Mouse (Mus musculus): Measurements from ENCODE around the gene Asic3.
"Not testable (repeated sequence)": the region's sequence is repeated elsewhere in the genome, so short reads cannot be mapped to it uniquely, and the experiment has no call there.

Asic3 gene

DNA sequence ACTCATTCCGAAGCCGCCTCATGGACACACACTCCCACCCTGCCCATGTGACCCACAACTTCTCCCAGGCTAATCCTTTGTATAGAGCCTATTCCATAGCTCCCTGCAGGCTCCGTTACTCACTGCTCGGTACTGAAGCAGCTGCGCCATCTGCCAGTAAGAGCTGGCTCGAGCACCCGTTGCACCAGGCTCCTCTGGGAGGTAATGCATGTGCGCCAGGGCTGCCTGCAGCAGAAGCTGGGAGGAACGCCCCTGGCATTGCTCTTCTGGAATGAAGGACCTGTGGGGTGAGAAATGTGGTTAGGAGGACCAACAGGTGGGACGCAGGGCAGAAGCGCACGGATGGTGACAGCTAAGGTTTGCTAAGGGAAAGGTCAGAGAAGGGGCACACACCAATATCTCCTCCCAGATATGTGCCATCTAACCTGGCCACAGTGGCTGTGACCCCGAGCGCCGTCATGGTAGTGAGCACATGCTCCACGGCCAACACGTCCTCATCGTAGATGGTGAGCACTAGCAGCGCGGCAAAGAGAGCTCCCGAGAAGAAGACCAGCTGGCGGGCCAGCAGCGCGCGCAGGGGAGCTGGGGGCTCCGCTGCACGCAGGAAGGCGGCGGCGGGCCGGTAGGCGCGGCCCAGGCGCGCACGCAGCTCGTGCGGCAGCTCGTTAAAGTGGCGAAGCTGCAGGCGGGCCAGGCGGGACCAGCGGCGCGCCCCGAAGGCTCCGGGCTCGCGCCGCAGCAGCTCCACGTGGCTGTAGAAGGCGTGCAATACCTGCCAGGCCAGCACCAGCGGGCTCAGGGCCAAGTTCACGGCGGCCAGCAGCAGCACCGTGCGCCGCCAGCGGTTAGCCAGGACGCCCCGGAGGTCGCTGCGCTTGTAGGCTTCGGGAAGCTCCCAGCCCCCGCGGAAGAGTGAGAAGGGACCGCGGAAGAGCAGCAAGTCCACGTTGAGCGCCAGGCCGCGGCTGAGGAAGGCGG is 25.6 kb upstream of the Asic3 start:
- ATAC-seq (ENCODE audit: insufficient number of reproducible peaks, low FRiP score, low TSS enrichment), result no peak

DNA sequence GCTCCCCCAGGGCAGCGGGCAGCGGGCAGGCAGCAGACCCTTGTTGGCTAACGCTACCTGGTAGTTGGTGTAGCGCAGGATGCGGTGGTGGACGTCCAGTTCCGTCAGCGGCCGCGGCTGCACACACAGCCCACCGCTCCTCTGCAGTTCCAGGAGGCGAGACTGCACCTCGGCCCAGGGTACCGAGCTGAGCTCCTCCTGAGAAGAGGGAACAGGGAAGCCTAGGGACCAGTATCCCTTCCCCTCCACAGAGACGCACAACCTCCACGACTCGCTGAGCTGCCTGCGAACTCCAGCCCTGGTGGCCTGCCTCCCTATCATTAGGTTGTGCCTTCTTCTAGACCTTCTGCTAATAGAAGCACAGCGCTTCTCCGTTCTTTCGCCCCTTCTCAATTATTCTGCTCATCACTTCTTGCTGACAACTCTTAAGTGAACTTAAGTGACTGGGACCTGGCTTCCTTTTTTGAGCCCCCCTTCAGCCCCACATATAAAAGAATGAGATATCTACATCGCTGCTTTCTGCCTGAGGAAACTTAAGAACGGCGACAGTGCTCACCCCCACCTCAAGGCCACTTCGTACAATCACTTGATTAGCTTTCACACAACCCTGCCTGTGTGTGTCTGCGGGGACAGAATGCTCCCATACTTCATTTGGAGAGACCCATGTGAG is 24.8 kb upstream of the Asic3 start:
- ATAC-seq (ENCODE audit: insufficient number of reproducible peaks, low FRiP score, low TSS enrichment), result no peak

DNA sequence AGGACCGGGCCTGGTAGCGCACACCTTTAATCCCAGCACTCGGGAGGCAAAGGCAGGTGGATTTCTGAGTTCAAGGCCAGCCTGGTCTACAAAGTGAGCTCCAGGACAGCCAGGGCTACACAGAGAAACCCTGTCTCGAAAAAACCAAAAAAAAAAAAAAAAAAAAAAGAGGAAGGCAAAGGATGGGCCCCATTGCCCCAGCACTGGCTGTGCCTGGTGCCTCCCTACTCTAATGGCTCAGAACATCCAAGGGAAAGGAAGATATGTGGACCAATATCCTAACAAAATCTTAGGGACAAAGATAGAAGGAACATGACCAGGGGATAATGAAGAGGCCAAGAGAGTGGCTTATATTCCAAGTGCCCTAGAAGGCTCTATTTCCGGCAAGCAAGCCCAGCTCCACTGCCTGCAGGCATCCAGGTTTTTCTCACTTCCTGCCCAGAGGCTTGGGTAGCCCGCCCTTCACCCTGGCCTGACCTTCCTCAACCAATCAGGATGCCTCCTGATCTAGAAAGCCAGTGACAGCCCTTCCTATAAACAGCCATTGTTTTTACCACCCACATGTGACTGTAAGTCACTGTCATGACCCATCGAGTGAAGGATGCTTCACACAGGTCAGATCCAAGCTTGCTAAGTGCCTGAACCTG is 24.1 kb upstream of the Asic3 start:
- no peak for ATAC-seq (ENCODE audit: insufficient number of reproducible peaks, low FRiP score, low TSS enrichment)

DNA sequence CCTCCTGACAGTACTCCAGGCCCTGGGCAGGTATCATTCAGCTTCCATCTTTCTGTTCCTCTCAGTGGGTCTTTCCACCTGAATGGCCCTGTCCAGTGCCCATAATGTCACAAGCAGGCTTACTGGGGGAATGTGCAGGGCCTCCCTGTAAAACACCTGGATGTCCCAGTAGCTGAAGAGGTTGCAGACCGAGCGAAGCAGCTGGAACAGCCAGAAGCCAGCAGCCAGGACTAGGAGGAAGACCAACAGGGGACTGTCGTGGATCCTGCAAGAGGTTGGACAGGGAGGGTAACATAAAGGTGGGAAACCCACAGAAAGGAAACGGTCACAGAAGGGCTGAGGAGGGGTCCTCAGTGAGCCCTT is 23.6 kb upstream of the Asic3 start:
- ATAC-seq (ENCODE audit: insufficient number of reproducible peaks, low FRiP score, low TSS enrichment), result no peak

DNA sequence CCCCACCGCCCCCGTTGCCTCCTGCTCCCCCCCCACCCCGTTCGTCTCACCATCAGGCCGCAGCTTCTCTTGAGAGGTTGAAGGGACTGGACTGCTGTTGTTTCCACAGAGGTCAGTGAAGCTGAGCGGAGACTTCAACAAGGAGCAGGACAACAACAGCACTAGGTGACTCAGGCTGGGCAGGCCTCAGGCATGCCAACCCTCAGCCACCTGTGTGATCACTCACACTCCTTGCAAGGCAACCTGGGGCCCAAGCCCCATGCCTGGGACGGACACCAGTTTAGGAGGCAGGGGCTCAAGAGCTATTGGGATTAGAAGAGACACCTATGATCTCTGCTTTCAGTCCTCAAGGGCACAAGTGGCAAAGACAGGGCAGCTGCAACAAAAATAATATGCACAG is 21.3 kb upstream of the Asic3 start, which contains the start of gene Atg9b:
Gene Atg9b, minus strand, starts transcription at position 280 of the 400 bp plus-strand sequence.
- ATAC-seq (ENCODE audit: insufficient number of reproducible peaks, low FRiP score, low TSS enrichment), result no peak

DNA sequence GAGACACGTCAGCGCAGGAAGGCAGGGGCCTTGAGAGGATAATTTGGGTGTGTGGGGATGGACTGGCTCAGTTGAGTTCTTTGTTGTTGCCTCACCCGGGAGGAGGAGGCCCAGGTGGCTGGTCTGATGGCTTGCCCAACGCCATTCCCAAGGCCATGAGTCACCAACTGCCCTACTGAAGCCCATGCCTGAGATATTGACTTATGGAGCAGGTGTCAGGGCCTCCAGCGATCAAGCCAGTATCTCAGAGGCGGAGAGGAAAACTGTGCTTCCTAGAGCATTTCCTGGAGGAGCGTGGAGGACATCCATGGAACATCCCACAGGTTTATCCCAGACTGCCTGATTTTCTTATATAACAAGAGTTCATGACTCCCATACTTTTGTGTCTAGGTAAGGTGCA is 20.5 kb upstream of the Asic3 start:
- ATAC-seq (ENCODE audit: insufficient number of reproducible peaks, low FRiP score, low TSS enrichment), result no peak

DNA sequence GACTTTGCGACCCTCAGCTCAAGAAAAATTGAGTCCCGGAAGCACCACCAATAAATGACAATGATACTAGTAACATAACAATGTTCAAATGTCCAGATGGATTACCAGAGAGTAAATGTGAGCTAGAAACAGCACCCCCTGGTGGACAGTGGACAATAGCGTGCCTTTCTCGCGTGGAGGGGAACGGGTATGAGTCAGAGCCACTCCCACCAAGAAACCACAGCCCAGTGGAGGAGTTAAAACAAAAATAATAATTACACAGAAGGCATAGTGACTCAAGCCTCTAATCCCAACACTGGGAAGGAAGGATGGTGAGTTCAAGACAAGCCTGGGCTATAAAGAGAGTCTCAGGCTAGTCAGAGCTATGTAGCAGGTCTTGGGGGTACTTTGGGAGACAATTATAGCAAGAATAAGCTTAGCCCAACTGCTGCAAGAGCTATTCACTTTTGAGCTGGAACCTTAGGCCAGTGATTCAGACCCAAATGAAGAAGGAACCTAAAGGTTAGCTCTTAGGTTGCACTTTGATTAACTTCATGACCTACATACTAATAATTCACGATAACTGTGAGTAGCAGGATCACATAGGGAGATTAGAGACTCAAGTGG is 19.7 kb upstream of the Asic3 start, which contains the start of gene Abcb8:
Gene Abcb8, plus strand, starts transcription at position 272 of the 606 bp plus-strand sequence.
- ATAC-seq (ENCODE audit: insufficient number of reproducible peaks, low FRiP score, low TSS enrichment), result no peak

DNA sequence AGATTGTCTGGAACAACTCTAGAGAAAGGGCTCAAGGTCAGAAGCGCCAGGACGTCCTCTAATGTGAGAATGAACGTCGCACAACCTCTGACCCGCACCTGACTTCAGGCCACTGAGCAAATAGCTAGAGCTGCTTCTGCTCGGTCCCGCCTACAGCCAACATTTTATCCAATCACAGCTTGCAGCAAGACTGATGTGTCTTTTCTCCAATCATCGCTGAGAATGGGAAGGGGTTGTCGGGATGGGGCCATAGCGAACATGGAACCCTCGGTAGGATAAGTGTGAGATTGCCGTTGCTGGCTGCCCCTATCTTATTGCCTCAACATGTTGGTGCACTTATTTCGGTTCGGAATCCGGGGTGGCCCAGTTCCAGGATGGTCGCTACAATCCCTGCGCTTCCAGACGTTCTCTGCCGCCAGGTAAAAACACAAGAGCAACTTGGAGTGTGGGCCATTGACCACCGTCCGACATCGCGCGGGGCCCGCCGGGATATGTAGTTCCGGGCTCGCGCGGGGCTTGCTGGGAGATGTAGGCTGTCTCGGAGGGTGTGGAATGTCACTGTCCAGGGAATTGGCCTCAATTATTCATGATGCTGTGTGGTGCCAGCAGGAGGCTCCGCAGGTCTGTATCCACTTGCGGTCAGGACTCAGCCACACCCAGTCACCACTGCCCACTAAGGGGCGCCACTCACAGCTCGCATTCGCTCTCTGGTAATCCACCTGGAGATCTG is 18.9 kb upstream of the Asic3 start:
- peak; percentile 93 for ATAC-seq (ENCODE audit: insufficient number of reproducible peaks, low FRiP score, low TSS enrichment)

DNA sequence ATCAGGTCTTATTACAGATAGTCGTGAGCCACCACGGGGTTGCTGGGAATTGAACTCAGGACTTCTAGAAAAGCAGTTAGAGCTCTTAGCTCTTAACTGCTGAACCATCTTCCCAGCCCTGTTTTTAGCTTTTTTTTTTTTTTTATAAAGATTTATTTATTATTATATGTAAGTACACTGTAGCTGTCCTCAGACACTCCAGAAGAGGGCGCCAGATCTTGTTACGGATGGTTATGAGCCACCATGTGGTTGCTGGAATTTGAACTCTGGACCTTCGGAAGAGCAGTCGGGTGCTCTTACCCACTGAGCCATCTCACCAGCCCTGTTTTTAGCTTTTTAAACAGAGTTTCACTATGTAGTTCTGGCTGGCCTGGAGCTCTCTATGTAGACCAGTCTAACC is 16.9 kb upstream of the Asic3 start:
- not testable (repeated sequence) for ATAC-seq (ENCODE audit: insufficient number of reproducible peaks, low FRiP score, low TSS enrichment)

DNA sequence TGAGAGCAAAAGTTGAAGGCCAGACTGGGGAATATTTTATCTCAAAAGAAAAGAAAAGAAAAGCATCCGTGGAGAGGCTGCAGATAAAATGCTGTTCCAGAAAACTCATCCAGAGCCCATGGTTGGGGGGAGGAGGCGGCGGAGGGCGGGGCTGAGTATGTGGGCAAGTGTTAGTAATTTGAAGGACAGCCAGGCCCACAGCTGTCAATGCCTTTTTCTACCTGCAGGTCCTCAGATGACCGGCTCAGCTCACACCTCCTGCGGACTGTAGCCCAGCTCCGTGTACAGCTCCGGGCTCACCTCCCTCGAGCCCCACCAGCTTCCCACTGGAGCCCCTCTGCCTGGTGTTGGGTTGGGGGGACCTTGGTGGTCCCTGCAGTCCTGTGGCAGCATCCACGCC is 13.5 kb upstream of the Asic3 start:
- no peak for ATAC-seq (ENCODE audit: insufficient number of reproducible peaks, low FRiP score, low TSS enrichment)

DNA sequence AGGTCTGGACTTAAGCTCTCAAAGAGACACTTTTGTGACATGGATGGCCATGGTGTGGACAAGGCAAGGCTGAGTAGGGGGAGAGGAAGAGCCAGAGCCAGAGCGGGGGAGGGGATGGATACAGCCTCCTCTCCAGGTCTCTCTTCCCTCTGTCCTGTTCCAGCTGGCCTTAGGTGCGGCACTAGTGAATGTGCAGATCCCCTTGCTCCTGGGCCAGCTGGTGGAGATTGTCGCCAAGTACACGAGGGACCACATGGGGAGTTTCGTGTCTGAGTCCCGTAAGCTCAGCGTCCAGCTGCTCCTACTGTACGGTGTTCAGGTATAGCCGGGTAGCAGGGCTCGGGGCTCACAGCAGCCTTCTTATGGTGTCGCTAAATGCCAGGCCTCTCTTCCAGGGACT is 12.8 kb upstream of the Asic3 start:
- ATAC-seq (ENCODE audit: insufficient number of reproducible peaks, low FRiP score, low TSS enrichment), result no peak

DNA sequence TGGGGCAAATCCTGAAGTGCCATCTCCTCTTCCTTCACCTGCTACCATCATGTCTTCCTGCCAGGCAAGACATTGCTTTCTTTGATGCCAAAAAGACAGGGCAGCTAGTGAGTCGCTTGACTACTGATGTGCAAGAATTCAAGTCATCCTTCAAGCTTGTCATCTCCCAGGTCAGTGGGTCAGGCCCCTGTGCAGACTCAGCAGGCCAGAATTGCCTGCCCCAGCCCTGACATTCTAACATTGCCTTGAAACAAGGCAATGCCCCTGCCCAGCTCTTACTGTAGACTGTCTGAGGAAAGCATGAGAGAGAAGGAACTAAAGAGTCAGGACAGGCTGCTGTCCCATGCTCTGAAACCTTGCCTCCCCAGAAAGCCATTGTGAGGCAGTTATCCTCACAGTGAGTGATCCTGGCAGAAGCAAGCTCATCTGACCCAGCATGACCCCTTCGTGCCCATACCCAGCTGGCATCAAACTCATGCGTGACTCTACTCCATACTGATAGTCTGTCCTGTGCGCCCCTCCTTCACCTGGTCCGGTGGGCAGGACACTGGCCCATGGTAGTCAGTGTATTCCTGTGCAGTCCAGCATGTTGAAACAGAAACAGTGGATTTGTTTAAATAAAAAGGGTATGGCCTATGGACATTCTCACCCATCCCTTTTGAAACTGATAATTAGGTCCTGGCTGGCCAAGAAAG is 12.1 kb upstream of the Asic3 start:
- ATAC-seq (ENCODE audit: insufficient number of reproducible peaks, low FRiP score, low TSS enrichment), result no peak

DNA sequence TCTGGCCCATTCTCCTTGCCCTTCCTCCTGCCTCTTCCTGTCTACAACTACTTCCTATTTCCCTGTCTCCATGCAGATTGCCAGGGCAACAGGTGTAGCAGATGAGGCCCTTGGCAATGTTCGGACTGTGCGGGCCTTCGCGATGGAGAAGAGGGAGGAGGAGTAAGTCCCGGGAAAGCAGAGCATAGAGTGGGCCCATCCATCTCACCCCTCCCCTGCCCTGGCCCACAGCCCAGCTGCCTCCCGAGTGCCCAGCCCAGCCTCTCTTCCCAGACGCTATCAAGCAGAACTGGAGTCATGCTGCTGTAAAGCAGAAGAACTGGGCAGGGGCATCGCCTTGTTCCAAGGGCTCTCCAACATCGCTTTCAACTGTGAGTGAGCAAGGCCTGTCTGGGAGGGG is 11.2 kb upstream of the Asic3 start:
- ATAC-seq (ENCODE audit: insufficient number of reproducible peaks, low FRiP score, low TSS enrichment), result no peak

DNA sequence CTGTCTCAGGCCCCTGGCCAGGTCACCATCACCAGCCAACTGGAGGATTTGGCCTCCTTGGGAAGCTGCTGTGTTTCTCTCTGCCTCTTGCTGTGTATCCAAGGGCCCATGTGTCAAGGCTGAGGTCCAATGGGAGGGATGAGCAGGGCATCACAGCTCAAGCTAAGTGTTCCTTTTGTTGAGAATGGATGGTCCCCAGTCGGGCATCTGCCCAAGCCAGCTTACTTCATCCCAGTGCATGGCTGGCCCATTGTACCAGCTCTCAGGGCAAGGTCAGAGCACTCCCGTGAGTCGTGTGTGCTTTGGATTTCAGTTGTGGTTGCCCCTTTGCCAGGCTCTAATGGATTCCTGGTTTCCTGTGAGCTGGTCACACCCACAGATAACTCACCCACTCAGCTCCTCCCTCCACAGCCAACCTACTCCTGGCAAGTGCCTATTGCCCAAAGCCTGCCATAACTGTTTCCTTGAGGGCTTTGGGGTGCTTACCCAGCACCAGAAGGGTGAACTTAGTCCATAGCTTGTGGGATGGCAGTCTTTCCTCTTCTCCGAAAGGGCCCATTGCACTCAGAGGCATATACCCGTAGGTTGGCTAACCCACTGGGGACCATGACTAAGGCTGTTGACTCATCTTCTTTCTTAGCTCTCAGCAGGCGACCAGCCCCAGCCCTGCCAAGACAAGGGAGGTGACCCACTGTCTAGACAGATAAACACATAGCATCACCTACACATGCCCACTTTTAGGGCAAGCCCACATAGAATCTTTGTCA is 8.4 kb upstream of the Asic3 start:
- no peak for ATAC-seq (ENCODE audit: insufficient number of reproducible peaks, low FRiP score, low TSS enrichment)

DNA sequence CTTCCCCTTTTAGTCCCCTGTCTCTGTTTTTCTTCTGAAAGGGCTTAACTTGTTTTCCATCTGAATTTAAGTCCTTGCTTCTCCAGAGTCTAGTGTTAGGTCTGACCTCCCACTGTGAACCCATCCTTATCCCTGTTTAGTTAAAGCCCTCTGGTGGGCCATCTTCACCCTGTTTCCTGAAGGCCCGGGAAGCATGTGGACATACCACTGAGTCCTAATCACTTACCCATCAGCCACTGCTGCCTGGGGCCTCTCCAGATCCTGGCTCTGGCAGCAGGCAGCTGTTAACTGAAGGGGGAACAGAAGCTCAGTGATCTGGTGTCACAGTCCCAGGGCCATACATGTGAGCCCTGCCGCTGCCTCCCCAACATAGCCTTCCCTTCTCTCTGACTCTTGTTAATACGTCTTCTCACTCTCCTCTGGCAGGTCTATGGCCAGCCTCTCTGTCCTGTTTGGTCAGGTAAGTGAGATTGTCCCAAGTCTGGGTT is 7.8 kb upstream of the Asic3 start:
- no peak for ATAC-seq (ENCODE audit: insufficient number of reproducible peaks, low FRiP score, low TSS enrichment)

DNA sequence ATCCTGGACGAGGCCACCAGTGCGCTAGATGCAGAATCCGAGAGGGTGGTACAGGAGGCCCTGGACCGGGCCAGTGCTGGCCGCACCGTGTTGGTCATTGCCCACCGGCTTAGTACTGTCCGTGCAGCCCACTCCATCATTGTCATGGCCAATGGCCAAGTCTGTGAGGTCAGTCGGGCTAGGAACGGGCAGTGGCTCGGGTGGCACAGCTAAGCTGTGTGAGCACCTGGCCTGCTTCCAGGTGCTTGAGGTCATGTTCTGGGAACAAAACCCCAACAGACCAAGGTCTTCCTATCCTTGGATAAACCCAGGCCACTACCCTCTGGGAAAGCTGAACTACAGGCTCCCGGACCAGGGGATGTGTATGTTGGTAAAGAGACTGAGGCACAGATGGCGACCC is 4.5 kb upstream of the Asic3 start:
- ATAC-seq (ENCODE audit: insufficient number of reproducible peaks, low FRiP score, low TSS enrichment), result no peak

DNA sequence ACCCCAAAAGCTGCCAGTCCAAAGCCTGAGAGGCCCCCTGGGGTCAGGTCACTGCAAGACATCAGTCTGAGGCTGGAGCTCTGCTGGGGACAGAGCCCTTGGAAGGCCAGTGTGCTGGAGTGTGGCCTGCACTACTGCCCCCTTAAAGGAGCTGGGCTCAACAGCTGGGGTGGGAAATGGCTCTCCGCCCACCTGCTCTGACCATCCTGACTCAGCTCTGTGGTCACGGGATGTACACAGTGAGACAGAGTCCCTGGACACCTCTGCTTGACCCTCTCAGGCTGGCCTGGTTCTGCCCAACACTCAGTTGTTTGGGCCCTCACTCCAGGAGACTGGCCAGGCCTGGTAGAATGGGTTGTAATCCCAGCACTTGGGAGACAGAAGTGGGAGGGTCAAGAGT is 3.7 kb upstream of the Asic3 start:
- no peak for ATAC-seq (ENCODE audit: insufficient number of reproducible peaks, low FRiP score, low TSS enrichment)

DNA sequence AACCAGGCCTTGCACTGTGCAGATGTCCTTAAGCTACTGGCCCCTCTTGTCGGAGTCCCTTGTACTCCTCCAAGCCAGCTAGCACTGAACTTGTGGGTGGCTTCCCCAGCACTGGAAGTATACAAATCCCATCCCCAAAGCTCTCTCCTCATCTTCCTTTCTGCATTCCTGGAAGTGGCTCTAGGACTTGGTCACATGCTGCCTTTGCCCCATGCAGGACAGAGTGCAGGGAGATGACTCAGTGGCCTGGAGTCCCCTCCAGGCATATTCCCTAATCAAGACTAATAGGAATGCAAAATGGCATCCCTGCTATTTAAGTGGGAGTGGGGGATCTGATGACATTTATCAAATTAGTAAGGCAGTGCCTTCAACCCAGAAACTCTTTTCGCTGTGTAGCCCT is 1.1 kb upstream of the Asic3 start:
- ATAC-seq (ENCODE audit: insufficient number of reproducible peaks, low FRiP score, low TSS enrichment), result no peak

DNA sequence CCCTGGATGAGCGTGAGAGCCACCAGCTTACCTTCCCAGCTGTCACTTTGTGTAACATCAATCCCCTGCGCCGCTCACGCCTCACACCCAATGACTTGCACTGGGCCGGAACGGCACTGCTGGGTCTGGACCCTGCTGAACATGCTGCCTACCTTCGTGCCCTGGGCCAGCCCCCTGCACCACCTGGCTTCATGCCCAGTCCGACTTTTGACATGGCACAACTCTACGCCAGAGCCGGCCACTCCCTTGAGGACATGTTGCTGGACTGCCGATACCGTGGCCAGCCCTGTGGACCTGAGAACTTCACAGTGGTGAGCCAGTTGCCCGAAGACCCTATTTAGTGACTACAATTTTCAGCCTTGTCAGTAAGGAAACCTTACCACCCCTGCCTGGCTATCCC is 746 bp downstream of the Asic3 start:
- no peak for ATAC-seq (ENCODE audit: insufficient number of reproducible peaks, low FRiP score, low TSS enrichment)

All from cerebellum, adult (tissue).